32 mouse cellular contexts compared by ENCODE assay signal in genomic region chr5:6329611-6330010, GRCm38 (mm10).
DNase-seq lines count a peak whose midpoint lies in the region; ATAC-seq and TF ChIP-seq lines count a peak whose summit lies in the region.
"Had no signal": no experiment of that assay in that cellular context is flagged by ENCODE, and none has a peak within 500 bp of the region (broad histone marks: within the 10 kb centered on the region; RNA-seq: fewer than 3 reads in every experiment).

No protein-coding gene starts in this region.

- no peak for TF ChIP-seq CTCF in ES-Bruce4 (IDR thresholded peaks at IDR 0.05; ENCODE audit: low read depth, low read length)

- no peaks in the 10 kb centered on the region for H3K27me3 ChIP-seq in ES-Bruce4 (ENCODE audit: control insufficient read depth, insufficient read depth, low read length, poor library complexity, severe bottlenecking)
- no peaks in the 10 kb centered on the region for H3K27me3 ChIP-seq in hindbrain, embryonic 12.5 days
- H3K27me3 ChIP-seq: CH12.LX; embryonic facial prominence, embryonic 12.5 days; embryonic facial prominence, embryonic 15.5 days; heart, embryonic 12.5 days; heart, embryonic 15.5 days had no signal

- ATAC-seq in hindbrain, embryonic 12.5 days (ENCODE audit: low FRiP score): no peak
- ATAC-seq: forebrain, embryonic 14.5 days; forebrain, postnatal 0 days; hindbrain, postnatal 0 days; inflammation-experienced regulatory T-cells, adult 6 months; intestine, embryonic 16.5 days had no signal

- no peak overlapping the region for H3K4me2 ChIP-seq in hindbrain, embryonic 12.5 days (replicated peaks)
- H3K4me2 ChIP-seq: embryonic facial prominence, embryonic 12.5 days; embryonic facial prominence, embryonic 15.5 days; heart, embryonic 12.5 days; heart, embryonic 15.5 days; hindbrain, embryonic 14.5 days had no signal

- H3K9ac ChIP-seq in ES-Bruce4 (ENCODE audit: low read depth, poor library complexity, severe bottlenecking) (no peak overlapping the region), ES-E14 (ENCODE audit: insufficient read depth, low read depth, low read length, poor library complexity, severe bottlenecking) (no peak overlapping the region)
- H3K9ac ChIP-seq in hindbrain, embryonic 12.5 days: no peak overlapping the region
- H3K9ac ChIP-seq: embryonic facial prominence, embryonic 12.5 days; embryonic facial prominence, embryonic 15.5 days; forebrain, postnatal 0 days; heart, embryonic 12.5 days; heart, embryonic 15.5 days; hindbrain, embryonic 14.5 days had no signal

- no peak overlapping the region for H3K4me3 ChIP-seq in ES-Bruce4 (ENCODE audit: low read depth, low read length)
- no peak overlapping the region for H3K4me3 ChIP-seq in ES-E14 (ENCODE audit: insufficient read depth in 1 of 2, low read depth in 1 of 2, low read length in 2 of 2, poor library complexity in 1 of 2, severe bottlenecking in 1 of 2)
- no peak overlapping the region for H3K4me3 ChIP-seq in hindbrain, embryonic 12.5 days
- H3K4me3 ChIP-seq: embryonic facial prominence, embryonic 12.5 days; embryonic facial prominence, embryonic 15.5 days; gastrocnemius, adult 2 months; heart, embryonic 12.5 days; heart, embryonic 15.5 days; hindbrain, embryonic 10.5 days had no signal

- H3K9me3 ChIP-seq in ES-Bruce4 (replicated peaks; ENCODE audit: control insufficient read depth, insufficient read depth, low read length, poor library complexity, severe bottlenecking): peaks cover 5% of the 10 kb centered on the region
- H3K9me3 ChIP-seq in ES-E14 (ENCODE audit: control insufficient read depth, insufficient read depth, low read depth, low read length): no peaks in the 10 kb centered on the region
- H3K9me3 ChIP-seq in hindbrain, embryonic 12.5 days (replicated peaks): no peaks in the 10 kb centered on the region
- H3K9me3 ChIP-seq: embryonic facial prominence, embryonic 12.5 days; embryonic facial prominence, embryonic 15.5 days; G1E; heart, embryonic 12.5 days; heart, embryonic 15.5 days; hindbrain, embryonic 10.5 days had no signal

- no peaks in the 10 kb centered on the region; the same call in 1 of the 2 replicates for H3K36me3 ChIP-seq in ES-Bruce4 (ENCODE audit: control insufficient read depth, insufficient read depth, low read length, poor library complexity, severe bottlenecking)
- H3K36me3 ChIP-seq in ES-E14 (ENCODE audit: control insufficient read depth, insufficient read depth, low read length, poor library complexity, severe bottlenecking): no peaks in the 10 kb centered on the region
- no peaks in the 10 kb centered on the region for H3K36me3 ChIP-seq in hindbrain, embryonic 12.5 days
- H3K36me3 ChIP-seq: embryonic facial prominence, embryonic 12.5 days; embryonic facial prominence, embryonic 15.5 days; G1E; heart, embryonic 12.5 days; heart, embryonic 15.5 days; hindbrain, embryonic 10.5 days had no signal

- in situ Hi-C loops in ES-E14 (cut with MboI; ENCODE audit: low sequenced_read_pairs in 2 of 2, unreplicated experiment in 2 of 2): no loop called here

- no peak for TF ChIP-seq EP300 in ES-Bruce4 (IDR thresholded peaks at IDR 0.05; ENCODE audit: insufficient read depth, low read depth, low read length)

- H3K4me1 ChIP-seq in ES-Bruce4 (ENCODE audit: control insufficient read depth, insufficient read depth, low read length) (peaks cover 1% of the 10 kb centered on the region), ES-E14 (ENCODE audit: control insufficient read depth in 2 of 2, insufficient read depth in 2 of 2, low read length in 2 of 2, poor library complexity in 1 of 2) (peaks cover 0 to 5% of the 10 kb centered on the region in 2 experiments; a peak in 1 of 4 replicates)
- H3K4me1 ChIP-seq in hindbrain, embryonic 12.5 days: no peaks in the 10 kb centered on the region
- H3K4me1 ChIP-seq: embryonic facial prominence, embryonic 12.5 days; embryonic facial prominence, embryonic 15.5 days; heart, embryonic 12.5 days; heart, embryonic 15.5 days; hindbrain, embryonic 10.5 days had no signal

- DNase-seq in ES-E14 (ENCODE audit: low read depth, low spot score): no peak
- peak; percentile 48 for DNase-seq in ZHBTc4 (ENCODE audit: low read depth, low spot score)
- peak; percentile 5 for DNase-seq in forelimb bud, embryonic 11.5 days (ENCODE audit: low read depth, low spot score)
- DNase-seq in neural tube, embryonic 10.5 days (ENCODE audit: extremely low spot score, low spot score): no peak
- DNase-seq in gastrocnemius, adult 18-20 months (ENCODE audit: low spot score): no peak
- DNase-seq: adrenal gland, postnatal 10 days; adrenal gland, postnatal 36 days; B cell, adult 2 months; cerebellum, adult 18-20 months; cerebellum, adult 9-10 months; cerebellum, postnatal 14 days; forebrain, postnatal 0 days; gastrocnemius, adult 2 months; gastrocnemius, postnatal 25 days; heart, adult 18-20 months; heart, postnatal 10 days; heart, postnatal 36 days; kidney, adult 18-20 months had no signal

- H3K27ac ChIP-seq in ES-Bruce4 (ENCODE audit: insufficient read depth, low read length): peak overlapping the region; percentile 54; the same call in 1 of the 2 replicates
- 0 out of 2 replicates have a peak overlapping the region, but pooled peaks have one; percentile 66 for H3K27ac ChIP-seq in ES-E14 (ENCODE audit: insufficient read depth, low read depth, low read length, poor library complexity, severe bottlenecking)
- no peak overlapping the region for H3K27ac ChIP-seq in hindbrain, embryonic 12.5 days
- H3K27ac ChIP-seq: embryonic facial prominence, embryonic 12.5 days; embryonic facial prominence, embryonic 15.5 days; gastrocnemius, adult 2 months; heart, embryonic 15.5 days; hindbrain, embryonic 10.5 days; hindbrain, embryonic 14.5 days; hindbrain, postnatal 0 days had no signal

- no peak for TF ChIP-seq POLR2A in ES-Bruce4 (IDR thresholded peaks at IDR 0.05; ENCODE audit: insufficient read depth, low read length)

TF ChIP-seq in ES-E14, 5 proteins besides CTCF, POLR2A, EP300 and RAD21:
- TF ChIP-seq CHD2 (IDR thresholded peaks at IDR 0.05; ENCODE audit: low read depth, low read length) (no peak), ZNF384 (IDR thresholded peaks at IDR 0.05; ENCODE audit: low read depth, low read length) (no peak), MAFK (IDR thresholded peaks at IDR 0.05; ENCODE audit: insufficient read depth, low read depth, low read length) (no peak), HCFC1 (IDR thresholded peaks at IDR 0.05; ENCODE audit: borderline replicate concordance, insufficient read depth, low read length) (no peak), ZC3H11A (IDR thresholded peaks at IDR 0.05; ENCODE audit: borderline replicate concordance, low read depth, low read length) (no peak)

Comparison
In these comparisons a context has a peak if more than half of its experiments do, and no peak if none do; other contexts are left out.
1. DNase-seq: peak in ZHBTc4 (single experiment) and forelimb bud, embryonic 11.5 days (single experiment); none in ES-E14 (single experiment), neural tube, embryonic 10.5 days (single experiment) and gastrocnemius, adult 18-20 months (single experiment).